Mouse (Mus musculus) kidney, embryonic 15.5 days (tissue): ENCODE results near the gene Socs2. TPM values are rescaled to one million over a fixed set of nuclear protein-coding genes. Genes with fewer than 3 reads are reported as not detected.

Source experiments
- ATAC-seq: fragments of 200-750 bp; cut with Nextera tagmentation; replicated peaks from 2 replicates; pipeline ENCODE4 v1.8.0; 2017; ENCODE audit warnings: moderate TSS enrichment; ENCODE audit not compliant: low FRiP score
- H3K27ac ChIP-seq: fragments of 300-500 bp; sonication (generic); 2 replicates; pipeline ENCODE4 v1.5.1; 2015; ENCODE audit warnings: mild to moderate bottlenecking, inconsistent platforms
- H3K27me3 ChIP-seq: fragments of 300-500 bp; sonication (generic); 2 replicates; pipeline ENCODE4 v1.6.1; 2015; ENCODE audit warnings: inconsistent platforms
- H3K36me3 ChIP-seq: fragments of 300-500 bp; sonication (generic); 2 replicates; pipeline ENCODE4 v1.6.1; 2015; ENCODE audit warnings: inconsistent platforms
- H3K4me1 ChIP-seq: fragments of 300-500 bp; sonication (generic); 2 replicates; pipeline ENCODE4 v1.6.1; 2015; ENCODE audit warnings: inconsistent platforms
- H3K4me2 ChIP-seq: fragments of 300-500 bp; sonication (generic); 2 replicates; pipeline ENCODE4 v1.6.1; 2015; ENCODE audit warnings: moderate library complexity, mild to moderate bottlenecking, inconsistent platforms
- H3K4me3 ChIP-seq: fragments of 300-500 bp; sonication (generic); replicated peaks from 2 replicates; pipeline ENCODE4 v1.5.1; 2015; ENCODE audit warnings: mild to moderate bottlenecking, inconsistent platforms
- H3K9ac ChIP-seq: fragments of 300-500 bp; sonication (generic); 2 replicates; pipeline ENCODE4 v1.6.1; 2015; ENCODE audit warnings: mild to moderate bottlenecking, inconsistent platforms
- H3K9me3 ChIP-seq: fragments of 300-500 bp; sonication (generic); replicated peaks from 2 replicates; pipeline ENCODE4 v1.6.1; 2016; ENCODE audit warnings: inconsistent platforms
- WGBS: fragments of 180-500 bp; shearing (Covaris S2); methylation state at CpG from one replicate; pipeline ENCODE4 v1.1.7; 2015; ENCODE audit warnings: mixed read lengths; 5-methylcytosine and 5-hydroxymethylcytosine counted together
- polyA plus RNA-seq: library from polyadenylated mRNA; unstranded; fragments of >200 nt; fragmentation: Nextera tagmentation; extraction: Ambion mirVana; gene quantifications from 2 replicates; pipeline ENCODE4 v1.2.1, GENCODE M21; 2015

The Socs2 gene
- polyA plus RNA-seq, 1 experiment from 2014 or later = 28.5 TPM

- no peak overlapping the region for H3K4me2 ChIP-seq
- H3K4me1 ChIP-seq = no peaks in the 10 kb centered on the region
- WGBS = 81% methylated on average over 4 of the region's 4 CpGs
- H3K36me3 ChIP-seq = no peaks in the 10 kb centered on the region
- no peak for ATAC-seq
- H3K27ac ChIP-seq = no peak overlapping the region
- H3K27me3 ChIP-seq = peaks cover 7% of the 10 kb centered on the region; the same call in 1 of the 2 replicates
- no peak overlapping the region for H3K4me3 ChIP-seq
- H3K9me3 ChIP-seq = no peaks in the 10 kb centered on the region
- no peak overlapping the region for H3K9ac ChIP-seq
Measured at GRCm38 (mm10) chr10:95385801-95386203, 31.2 kb downstream of the Socs2 start.

GRCm38 (mm10) chr10:95385081-95385480 lies 31.9 kb downstream of the Socs2 start:
- peaks cover 7% of the 10 kb centered on the region; the same call in 1 of the 2 replicates for H3K27me3 ChIP-seq
- H3K9me3 ChIP-seq = no peaks in the 10 kb centered on the region; the same call in 1 of the 2 replicates
- H3K36me3 ChIP-seq = no peaks in the 10 kb centered on the region
- no peak for ATAC-seq
- H3K9ac ChIP-seq = no peak overlapping the region
- H3K27ac ChIP-seq = no peak overlapping the region
- no peak overlapping the region for H3K4me3 ChIP-seq
- no peaks in the 10 kb centered on the region for H3K4me1 ChIP-seq
- 82% methylated on average over 1 of the region's 1 CpGs for WGBS
- no peak overlapping the region for H3K4me2 ChIP-seq

DNA sequence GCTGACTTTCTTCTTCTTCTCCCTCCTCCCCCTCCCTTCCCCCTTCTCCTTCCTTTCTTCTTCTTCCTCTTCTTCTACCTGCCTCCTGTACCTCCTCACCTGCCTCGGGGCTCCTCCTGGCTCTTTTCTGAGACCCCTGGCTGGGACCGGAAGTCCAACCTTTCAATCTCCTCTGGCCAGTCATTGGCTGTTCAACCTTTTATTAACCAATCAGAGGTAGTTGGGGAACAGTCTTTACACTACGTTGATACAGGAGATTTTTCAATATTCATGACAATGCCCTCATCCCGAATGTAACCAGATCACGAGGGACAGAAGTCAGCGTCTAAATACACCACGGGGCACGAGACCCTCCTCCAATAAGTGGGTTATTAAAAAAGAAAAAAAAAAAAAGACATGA lies 32.5 kb downstream of the Socs2 start:
- WGBS = 90% methylated on average over 8 of the region's 8 CpGs
- H3K36me3 ChIP-seq = no peaks in the 10 kb centered on the region
- no peak overlapping the region for H3K4me3 ChIP-seq
- H3K4me1 ChIP-seq = no peaks in the 10 kb centered on the region
- no peak for ATAC-seq
- no peak overlapping the region for H3K4me2 ChIP-seq
- H3K27ac ChIP-seq = no peak overlapping the region
- H3K9me3 ChIP-seq = no peaks in the 10 kb centered on the region; the same call in 1 of the 2 replicates
- no peak overlapping the region for H3K9ac ChIP-seq
- H3K27me3 ChIP-seq = peaks cover 7% of the 10 kb centered on the region; the same call in 1 of the 2 replicates

- no peaks in the 10 kb centered on the region for H3K36me3 ChIP-seq
- ATAC-seq = no peak
- H3K4me2 ChIP-seq = no peak overlapping the region
- no peak overlapping the region for H3K4me3 ChIP-seq
- H3K4me1 ChIP-seq = no peaks in the 10 kb centered on the region
- H3K9me3 ChIP-seq = no peaks in the 10 kb centered on the region
- 90% methylated on average over 6 of the region's 6 CpGs for WGBS
- H3K27ac ChIP-seq = no peak overlapping the region
- no peak overlapping the region for H3K9ac ChIP-seq
- no peaks in the 10 kb centered on the region for H3K27me3 ChIP-seq
Measured at GRCm38 (mm10) chr10:95373340-95373739, 43.6 kb downstream of the Socs2 start.

- H3K4me1 ChIP-seq = no peaks in the 10 kb centered on the region
- WGBS = 79% methylated on average over 3 of the region's 3 CpGs
- H3K4me2 ChIP-seq = no peak overlapping the region
- H3K9ac ChIP-seq = no peak overlapping the region
- H3K27me3 ChIP-seq = no peaks in the 10 kb centered on the region
- H3K4me3 ChIP-seq = no peak overlapping the region
- H3K27ac ChIP-seq = no peak overlapping the region
- ATAC-seq = no peak
- H3K9me3 ChIP-seq = no peaks in the 10 kb centered on the region
- no peaks in the 10 kb centered on the region for H3K36me3 ChIP-seq
Measured at GRCm38 (mm10) chr10:95371942-95372341, 45.0 kb downstream of the Socs2 start.

GRCm38 (mm10) chr10:95369190-95369589 lies 47.8 kb downstream of the Socs2 start:
- H3K9me3 ChIP-seq = no peaks in the 10 kb centered on the region
- no peaks in the 10 kb centered on the region for H3K27me3 ChIP-seq
- no peak overlapping the region for H3K4me2 ChIP-seq
- no peak overlapping the region for H3K4me3 ChIP-seq
- no peaks in the 10 kb centered on the region for H3K4me1 ChIP-seq
- H3K27ac ChIP-seq = no peak overlapping the region
- H3K9ac ChIP-seq = no peak overlapping the region
- no peaks in the 10 kb centered on the region for H3K36me3 ChIP-seq
- no peak for ATAC-seq

- 93% methylated on average over 14 of the region's 14 CpGs for WGBS
- Histone ChIP-seq H3K27ac (no peak overlapping the region), H3K36me3 (no peaks in the 10 kb centered on the region), H3K4me2 (no peak overlapping the region), H3K4me1 (no peaks in the 10 kb centered on the region), H3K4me3 (no peak overlapping the region), H3K9me3 (no peaks in the 10 kb centered on the region), H3K9ac (no peak overlapping the region), H3K27me3 (no peaks in the 10 kb centered on the region)
- no peak for ATAC-seq
Measured at GRCm38 (mm10) chr10:95368151-95368550, 48.8 kb downstream of the Socs2 start.

GRCm38 (mm10) chr10:95367661-95368089 lies 49.3 kb downstream of the Socs2 start:
- no peaks in the 10 kb centered on the region for H3K4me1 ChIP-seq
- 83% methylated on average over 9 of the region's 9 CpGs for WGBS

DNA sequence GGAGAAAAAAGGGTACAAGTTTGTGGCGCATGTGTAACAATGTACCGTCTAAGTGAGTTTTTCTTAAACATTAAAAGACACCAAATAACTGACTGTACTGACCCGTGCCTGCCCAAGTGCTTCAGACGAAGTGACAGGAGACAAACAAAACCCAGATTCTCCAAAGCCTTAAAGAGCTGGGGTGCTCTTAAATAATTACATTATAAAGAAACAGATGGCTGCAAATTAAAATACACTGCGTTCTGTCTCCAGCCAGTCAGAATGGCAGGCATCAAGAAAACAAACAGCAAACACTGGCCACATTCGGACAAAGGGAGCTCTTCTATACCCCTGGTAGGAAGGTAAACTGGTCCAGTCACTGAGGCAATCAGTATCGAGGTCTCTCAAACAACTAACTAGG lies 49.7 kb downstream of the Socs2 start:
- 82% methylated on average over 7 of the region's 7 CpGs for WGBS
- H3K9ac ChIP-seq = no peak overlapping the region
- H3K27ac ChIP-seq = no peak overlapping the region
- no peaks in the 10 kb centered on the region for H3K9me3 ChIP-seq
- ATAC-seq = no peak
- no peak overlapping the region for H3K4me2 ChIP-seq
- H3K4me1 ChIP-seq = no peaks in the 10 kb centered on the region
- H3K36me3 ChIP-seq = no peaks in the 10 kb centered on the region
- H3K27me3 ChIP-seq = no peaks in the 10 kb centered on the region
- no peak overlapping the region for H3K4me3 ChIP-seq

More at GRCm38 (mm10) chr10:95367661-95368089, 49.3 kb downstream of the Socs2 start:
- H3K4me2 ChIP-seq = no peak overlapping the region
- H3K27ac ChIP-seq = no peak overlapping the region
- no peak overlapping the region for H3K9ac ChIP-seq
- no peaks in the 10 kb centered on the region for H3K36me3 ChIP-seq
- no peaks in the 10 kb centered on the region for H3K27me3 ChIP-seq
- ATAC-seq = no peak
- H3K9me3 ChIP-seq = no peaks in the 10 kb centered on the region
- no peak overlapping the region for H3K4me3 ChIP-seq

DNA sequence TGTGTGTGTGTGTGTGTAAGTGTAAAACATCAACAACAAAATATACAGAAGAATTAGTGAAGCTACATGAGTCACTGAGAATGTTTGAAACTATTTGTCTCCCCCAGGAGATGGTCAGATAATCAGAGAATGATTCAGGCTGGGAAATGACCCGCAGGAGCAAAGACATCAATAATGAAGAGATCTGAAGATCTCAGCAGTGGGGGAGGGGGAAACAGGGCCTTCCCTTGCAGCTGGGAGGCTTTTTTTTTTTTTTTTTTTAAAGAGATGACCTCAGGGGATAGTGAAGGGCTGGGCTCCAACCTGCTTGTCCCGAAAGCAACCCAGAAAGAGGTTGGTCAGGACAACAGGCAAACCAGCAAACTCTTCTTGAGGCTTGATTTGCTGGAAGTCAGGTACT lies 54.7 kb downstream of the Socs2 start:
- WGBS = 44% methylated on average over 2 of the region's 2 CpGs
- H3K9me3 ChIP-seq = no peaks in the 10 kb centered on the region
- no peaks in the 10 kb centered on the region for H3K27me3 ChIP-seq
- H3K4me1 ChIP-seq = no peaks in the 10 kb centered on the region
- no peaks in the 10 kb centered on the region for H3K36me3 ChIP-seq
- no peak overlapping the region for H3K27ac ChIP-seq
- no peak overlapping the region for H3K4me2 ChIP-seq
- no peak overlapping the region for H3K9ac ChIP-seq
- no peak overlapping the region for H3K4me3 ChIP-seq
- no peak for ATAC-seq

- H3K9ac ChIP-seq = no peak overlapping the region
Measured at GRCm38 (mm10) chr10:95361260-95361841, 55.6 kb downstream of the Socs2 start.

DNA sequence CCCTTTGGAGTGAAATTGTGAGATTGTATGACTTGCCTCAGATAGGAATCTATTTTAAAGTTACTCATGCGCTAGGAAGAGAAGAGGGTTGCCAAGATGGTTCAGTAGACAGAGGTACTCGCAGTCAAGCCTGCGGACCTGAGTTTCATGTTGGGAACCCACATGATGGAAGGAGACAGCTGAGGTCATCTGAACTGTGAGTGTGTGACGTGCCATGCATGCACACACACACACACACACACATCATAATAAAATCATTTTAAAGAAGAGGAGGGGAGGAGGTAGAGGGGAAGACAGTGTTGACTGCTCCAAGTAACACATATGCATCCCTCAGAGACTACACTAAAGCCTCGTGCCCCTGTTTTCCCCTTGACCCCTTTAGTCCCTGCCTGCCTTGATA lies 56.9 kb downstream of the Socs2 start:
- Histone ChIP-seq H3K36me3 (no peaks in the 10 kb centered on the region), H3K27me3 (no peaks in the 10 kb centered on the region), H3K9me3 (no peaks in the 10 kb centered on the region), H3K4me3 (no peak overlapping the region), H3K4me2 (no peak overlapping the region), H3K27ac (no peak overlapping the region), H3K4me1 (no peaks in the 10 kb centered on the region), H3K9ac (no peak overlapping the region)
- ATAC-seq = no peak
- WGBS = 78% methylated on average over 5 of the region's 5 CpGs

More at GRCm38 (mm10) chr10:95361260-95361841, 55.6 kb downstream of the Socs2 start:
- H3K9me3 ChIP-seq = no peaks in the 10 kb centered on the region
- ATAC-seq = no peak
- H3K4me2 ChIP-seq = no peak overlapping the region
- H3K4me3 ChIP-seq = no peak overlapping the region
- no peaks in the 10 kb centered on the region for H3K36me3 ChIP-seq
- WGBS = 87% methylated on average over 12 of the region's 12 CpGs
- H3K27me3 ChIP-seq = no peaks in the 10 kb centered on the region
- no peaks in the 10 kb centered on the region for H3K4me1 ChIP-seq
- no peak overlapping the region for H3K27ac ChIP-seq

GRCm38 (mm10) chr10:95357721-95358120 lies 59.3 kb downstream of the Socs2 start:
- Histone ChIP-seq H3K9me3 (0 out of 2 replicates have a peak, but pooled peaks cover 4% of the 10 kb centered on the region), H3K9ac (no peak overlapping the region), H3K4me2 (no peak overlapping the region), H3K27ac (no peak overlapping the region), H3K36me3 (no peaks in the 10 kb centered on the region), H3K27me3 (no peaks in the 10 kb centered on the region), H3K4me3 (no peak overlapping the region), H3K4me1 (no peaks in the 10 kb centered on the region)
- WGBS = 87% methylated on average over 3 of the region's 3 CpGs
- no peak for ATAC-seq
